Mouse (Mus musculus) kidney, embryonic 15.5 days (tissue): ENCODE measurements at regions not wholly inside any gene's neighbourhood (a gene's known extent, or its start where the extent isn't known, plus 50 kb on each side); places are given as distances from the start of the nearest gene placed in this dataset.
A peak's percentile ranks its signal among the peaks of the same experiment; 100 is the strongest.

Experiments
- ATAC-seq: fragments of 200-750 bp; cut with Nextera tagmentation; replicated peaks from 2 replicates; pipeline ENCODE4 v1.8.0; 2017; ENCODE audit warnings: moderate TSS enrichment; ENCODE audit not compliant: low FRiP score
- H3K27ac ChIP-seq: fragments of 300-500 bp; sonication (generic); 2 replicates; pipeline ENCODE4 v1.5.1; 2015; ENCODE audit warnings: mild to moderate bottlenecking, inconsistent platforms
- H3K27me3 ChIP-seq: fragments of 300-500 bp; sonication (generic); 2 replicates; pipeline ENCODE4 v1.6.1; 2015; ENCODE audit warnings: inconsistent platforms
- H3K36me3 ChIP-seq: fragments of 300-500 bp; sonication (generic); 2 replicates; pipeline ENCODE4 v1.6.1; 2015; ENCODE audit warnings: inconsistent platforms
- H3K4me1 ChIP-seq: fragments of 300-500 bp; sonication (generic); 2 replicates; pipeline ENCODE4 v1.6.1; 2015; ENCODE audit warnings: inconsistent platforms
- H3K4me2 ChIP-seq: fragments of 300-500 bp; sonication (generic); 2 replicates; pipeline ENCODE4 v1.6.1; 2015; ENCODE audit warnings: moderate library complexity, mild to moderate bottlenecking, inconsistent platforms
- H3K4me3 ChIP-seq: fragments of 300-500 bp; sonication (generic); replicated peaks from 2 replicates; pipeline ENCODE4 v1.5.1; 2015; ENCODE audit warnings: mild to moderate bottlenecking, inconsistent platforms
- H3K9ac ChIP-seq: fragments of 300-500 bp; sonication (generic); 2 replicates; pipeline ENCODE4 v1.6.1; 2015; ENCODE audit warnings: mild to moderate bottlenecking, inconsistent platforms
- H3K9me3 ChIP-seq: fragments of 300-500 bp; sonication (generic); replicated peaks from 2 replicates; pipeline ENCODE4 v1.6.1; 2016; ENCODE audit warnings: inconsistent platforms
- WGBS: fragments of 180-500 bp; shearing (Covaris S2); methylation state at CpG from one replicate; pipeline ENCODE4 v1.1.7; 2015; ENCODE audit warnings: mixed read lengths; 5-methylcytosine and 5-hydroxymethylcytosine counted together

DNA sequence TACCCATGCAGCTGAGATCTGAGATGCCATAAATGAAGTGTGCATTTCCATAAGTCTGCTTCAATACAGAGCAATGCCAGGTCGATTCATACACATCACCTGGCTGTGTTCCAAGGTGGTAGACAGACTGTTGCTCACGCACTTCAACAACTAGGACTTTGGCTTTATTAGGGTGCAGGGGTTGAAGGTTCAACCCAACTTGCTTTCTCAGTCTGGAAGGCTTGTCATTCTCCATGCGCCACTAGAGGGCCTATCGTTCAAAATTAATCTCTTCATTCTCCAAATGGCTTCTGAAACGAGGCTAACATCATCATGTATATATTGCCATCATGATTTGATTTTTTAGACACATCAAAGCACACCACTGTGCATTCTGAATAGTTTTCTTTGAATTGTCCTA is 127.0 kb upstream of the Tmem164 start:
- 18% methylated on average over 5 of the region's 5 CpGs for WGBS
- Histone ChIP-seq H3K27ac (no peak overlapping the region), H3K4me1 (no peaks in the 10 kb centered on the region), H3K9ac (no peak overlapping the region), H3K36me3 (no peaks in the 10 kb centered on the region), H3K4me2 (no peak overlapping the region), H3K27me3 (peaks cover 30% of the 10 kb centered on the region), H3K4me3 (no peak overlapping the region), H3K9me3 (no peaks in the 10 kb centered on the region)
- ATAC-seq: no peak

DNA sequence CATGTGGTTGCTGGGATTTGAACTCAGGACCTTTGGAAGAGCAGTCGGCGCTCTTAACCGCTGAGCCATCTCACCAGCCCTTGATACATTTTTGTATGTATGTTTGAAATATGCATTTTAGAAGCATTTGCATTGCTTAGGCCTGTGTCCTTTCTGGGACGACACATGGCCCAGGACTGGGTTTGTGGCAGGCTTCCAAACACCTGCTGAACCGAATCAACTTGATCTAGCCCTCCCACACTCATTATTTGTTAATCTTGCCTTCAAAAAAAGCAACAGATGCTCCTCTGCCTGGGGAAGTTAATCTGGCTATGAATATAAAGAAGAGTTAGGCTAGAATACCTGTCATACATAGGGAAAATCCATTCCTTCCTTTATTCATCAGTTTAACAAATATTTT is 123.7 kb upstream of the Tmem164 start:
- Histone ChIP-seq H3K36me3 (no peaks in the 10 kb centered on the region), H3K27me3 (peaks cover 23% of the 10 kb centered on the region), H3K4me3 (no peak overlapping the region), H3K4me2 (no peak overlapping the region), H3K27ac (no peak overlapping the region), H3K4me1 (peaks cover 7% of the 10 kb centered on the region; the same call in 1 of the 2 replicates), H3K9ac (no peak overlapping the region), H3K9me3 (no peaks in the 10 kb centered on the region)
- ATAC-seq: no peak
- WGBS: 77% methylated on average over 5 of the region's 5 CpGs

DNA sequence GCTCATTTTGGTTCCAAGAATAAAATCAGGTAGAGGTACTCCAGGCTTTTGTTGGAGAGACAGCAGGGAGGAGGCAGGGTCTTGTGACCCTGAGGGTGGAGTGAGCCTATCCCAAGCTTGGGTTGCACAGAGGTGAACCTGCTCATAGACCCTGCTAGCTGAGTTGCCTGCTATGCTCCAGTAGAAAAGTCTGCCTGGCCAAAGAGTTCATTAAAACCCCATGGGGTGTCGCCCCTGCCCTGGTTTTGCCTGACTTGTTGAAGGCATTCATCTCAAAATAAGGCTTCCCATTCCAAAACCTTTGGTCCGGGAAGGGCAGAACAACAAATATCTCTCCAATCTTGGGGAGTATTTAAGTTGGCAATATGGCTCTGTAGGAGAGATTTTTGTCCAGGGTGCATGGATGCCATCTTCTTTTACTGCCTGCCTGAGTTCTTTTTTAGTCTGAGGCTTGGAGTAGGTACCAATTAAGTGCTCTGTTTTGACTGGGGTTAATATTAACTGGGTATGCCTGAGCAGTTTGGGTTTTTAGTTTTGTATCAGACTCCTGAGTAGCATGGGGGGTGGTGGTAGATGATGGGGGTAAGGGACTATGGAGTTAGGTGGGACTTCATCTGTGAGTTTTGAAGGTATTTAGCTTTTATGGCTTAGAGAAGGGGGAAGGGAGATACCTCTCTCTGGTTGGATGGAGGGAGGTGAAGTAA is 120.8 kb upstream of the Tmem164 start:
- no peak overlapping the region for H3K4me2 ChIP-seq
- H3K4me1 ChIP-seq: peaks cover 7% of the 10 kb centered on the region; the same call in 1 of the 2 replicates
- 55% methylated on average over 2 of the region's 2 CpGs for WGBS
- no peak overlapping the region for H3K4me3 ChIP-seq
- H3K27me3 ChIP-seq: peaks cover 16% of the 10 kb centered on the region
- H3K9ac ChIP-seq: no peak overlapping the region
- H3K27ac ChIP-seq: 0 out of 2 replicates have a peak overlapping the region, but pooled peaks have one; percentile 48
- no peaks in the 10 kb centered on the region for H3K36me3 ChIP-seq
- ATAC-seq: peak; percentile 84
- no peaks in the 10 kb centered on the region for H3K9me3 ChIP-seq

DNA sequence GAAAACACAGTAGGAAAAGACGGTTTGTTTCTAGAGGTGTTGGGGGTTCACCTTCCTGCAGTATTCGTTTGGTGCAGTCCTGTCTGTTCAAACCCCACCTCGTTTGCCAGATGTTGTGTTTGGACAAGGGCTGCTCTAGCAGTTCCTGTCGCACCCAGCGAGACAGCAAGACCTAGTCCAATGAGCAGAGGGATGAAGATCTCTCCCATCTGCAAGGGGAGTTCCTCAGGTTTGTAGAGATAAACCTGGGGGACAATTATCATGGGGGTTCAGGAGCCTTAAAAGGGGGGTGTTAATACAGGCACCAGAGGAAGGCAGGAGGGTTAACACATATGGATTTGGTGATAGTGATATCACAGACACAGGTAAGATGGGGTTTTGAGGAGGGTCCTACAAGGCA is 119.4 kb upstream of the Tmem164 start:
- H3K4me2 ChIP-seq: no peak overlapping the region
- no peak overlapping the region for H3K27ac ChIP-seq
- H3K4me3 ChIP-seq: no peak overlapping the region
- ATAC-seq: no peak
- H3K9ac ChIP-seq: no peak overlapping the region
- peaks cover 7% of the 10 kb centered on the region; the same call in 1 of the 2 replicates for H3K4me1 ChIP-seq
- WGBS: 77% methylated on average over 5 of the region's 5 CpGs
- H3K36me3 ChIP-seq: no peaks in the 10 kb centered on the region
- H3K27me3 ChIP-seq: peaks cover 28% of the 10 kb centered on the region
- H3K9me3 ChIP-seq: no peaks in the 10 kb centered on the region

DNA sequence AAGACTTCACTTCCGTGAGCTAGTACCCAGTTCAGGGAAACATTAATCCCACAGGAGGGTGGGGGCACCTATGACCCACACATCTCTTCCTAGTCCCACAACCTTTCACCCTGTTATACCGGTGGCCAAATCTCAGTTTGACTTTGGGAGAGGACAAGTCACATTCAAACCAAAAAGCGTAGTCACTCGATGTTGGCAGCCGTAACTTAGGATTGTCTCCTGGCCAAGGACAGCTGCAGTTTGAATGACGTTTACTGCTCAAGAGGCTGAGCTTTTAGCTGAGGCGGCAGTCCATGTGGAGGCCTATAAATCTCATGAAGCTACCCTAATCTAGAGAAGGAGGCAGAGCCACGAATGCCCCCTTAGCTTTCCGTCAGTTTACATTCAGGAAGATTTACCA is 117.0 kb upstream of the Tmem164 start:
- no peak for ATAC-seq
- H3K27ac ChIP-seq: no peak overlapping the region
- H3K4me3 ChIP-seq: no peak overlapping the region
- H3K4me2 ChIP-seq: no peak overlapping the region
- no peaks in the 10 kb centered on the region for H3K36me3 ChIP-seq
- peaks cover 7% of the 10 kb centered on the region; the same call in 1 of the 2 replicates for H3K4me1 ChIP-seq
- no peaks in the 10 kb centered on the region for H3K9me3 ChIP-seq
- H3K9ac ChIP-seq: no peak overlapping the region
- 54% methylated on average over 9 of the region's 9 CpGs for WGBS
- peaks cover 40% of the 10 kb centered on the region for H3K27me3 ChIP-seq

DNA sequence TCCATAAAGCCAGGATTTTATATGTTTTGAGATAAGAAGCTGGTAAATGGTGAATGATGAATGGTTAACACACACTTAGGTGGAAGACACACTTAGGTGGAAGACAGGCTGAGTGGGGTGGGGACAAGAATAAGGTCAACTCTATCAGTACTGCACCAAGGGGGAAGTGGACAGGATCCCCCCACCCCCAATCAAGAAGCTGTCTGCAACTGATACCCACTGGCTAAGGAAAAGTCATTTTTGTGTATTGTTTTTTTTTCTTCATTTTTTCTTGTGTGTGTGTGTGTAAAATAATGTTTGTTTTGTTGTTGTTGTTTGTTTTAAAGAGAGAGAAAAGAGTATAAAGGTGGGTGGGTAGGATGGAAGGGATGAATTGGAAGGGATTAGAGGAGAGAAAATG is 109.4 kb upstream of the Tmem164 start:
- Histone ChIP-seq H3K4me1 (no peaks in the 10 kb centered on the region), H3K27me3 (peaks cover 13% of the 10 kb centered on the region), H3K27ac (no peak overlapping the region), H3K36me3 (no peaks in the 10 kb centered on the region), H3K9me3 (no peaks in the 10 kb centered on the region), H3K9ac (no peak overlapping the region), H3K4me2 (no peak overlapping the region), H3K4me3 (no peak overlapping the region)
- ATAC-seq: no peak

DNA sequence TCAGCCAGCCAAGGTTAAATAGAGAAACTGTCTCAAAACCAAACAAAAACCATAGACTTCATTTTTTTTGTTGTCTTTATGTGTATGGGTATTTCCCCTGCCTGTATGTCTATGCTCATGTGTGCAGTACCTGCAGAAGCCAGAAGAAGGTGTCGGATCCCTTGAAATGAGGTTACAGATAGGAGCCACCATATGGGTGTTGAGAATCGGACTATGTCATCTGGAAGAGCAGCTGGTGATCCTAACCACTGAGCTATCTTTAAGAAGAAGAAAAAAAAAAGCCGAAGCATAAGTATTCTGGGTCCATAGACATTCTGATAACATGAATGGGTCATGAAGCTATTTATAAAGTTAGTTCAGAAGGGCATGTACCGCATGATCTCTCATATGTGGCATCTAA is 107.2 kb upstream of the Tmem164 start:
- Histone ChIP-seq H3K4me2 (no peak overlapping the region), H3K27ac (no peak overlapping the region), H3K4me3 (no peak overlapping the region), H3K9me3 (no peaks in the 10 kb centered on the region), H3K36me3 (no peaks in the 10 kb centered on the region), H3K27me3 (peaks cover 6% of the 10 kb centered on the region; the same call in 1 of the 2 replicates), H3K4me1 (no peaks in the 10 kb centered on the region), H3K9ac (no peak overlapping the region)
- 90% methylated on average over 4 of the region's 4 CpGs for WGBS
- no peak for ATAC-seq

DNA sequence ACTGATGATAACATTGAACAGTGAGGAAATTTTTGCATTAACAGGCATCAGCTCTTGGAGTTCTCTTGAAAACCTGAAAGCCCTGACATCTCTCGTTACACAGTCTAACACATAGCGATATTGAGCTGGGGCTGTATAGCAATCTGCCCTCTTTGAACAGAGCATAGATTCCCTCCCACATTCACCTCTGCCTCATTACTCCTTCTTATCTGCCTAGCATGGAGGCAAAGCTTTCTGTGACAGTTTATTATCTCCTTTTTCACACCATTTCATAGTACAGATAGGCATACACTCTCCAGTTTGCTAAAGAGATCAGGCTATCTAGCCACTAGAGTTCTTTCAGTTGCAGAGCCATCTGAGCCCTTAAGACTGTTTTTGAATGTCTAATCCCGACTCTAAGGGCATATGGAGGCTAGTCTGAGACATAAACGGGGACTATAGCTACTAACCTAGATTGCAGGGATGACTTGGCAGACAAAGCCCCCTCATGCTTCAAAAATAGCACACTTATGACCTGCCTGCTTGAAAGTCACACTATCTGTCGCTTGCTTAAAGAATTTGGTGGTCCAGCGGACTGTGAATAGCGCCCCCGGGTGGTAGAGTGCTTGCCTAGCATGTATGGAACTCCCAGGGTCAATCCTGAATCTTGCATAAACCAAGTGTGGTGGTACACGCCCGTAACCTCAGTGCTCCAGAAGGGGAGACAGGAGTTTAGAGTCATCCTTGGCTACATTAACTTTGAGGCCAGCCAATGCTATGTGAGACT is 106.1 kb upstream of the Tmem164 start:
- H3K27ac ChIP-seq: no peak overlapping the region
- no peaks in the 10 kb centered on the region for H3K9me3 ChIP-seq
- no peaks in the 10 kb centered on the region for H3K36me3 ChIP-seq
- H3K4me2 ChIP-seq: no peak overlapping the region
- no peak for ATAC-seq
- H3K4me3 ChIP-seq: no peak overlapping the region
- no peaks in the 10 kb centered on the region for H3K4me1 ChIP-seq
- H3K27me3 ChIP-seq: peaks cover 15% of the 10 kb centered on the region; the same call in 1 of the 2 replicates
- H3K9ac ChIP-seq: no peak overlapping the region
- 56% methylated on average over 10 of the region's 10 CpGs for WGBS

DNA sequence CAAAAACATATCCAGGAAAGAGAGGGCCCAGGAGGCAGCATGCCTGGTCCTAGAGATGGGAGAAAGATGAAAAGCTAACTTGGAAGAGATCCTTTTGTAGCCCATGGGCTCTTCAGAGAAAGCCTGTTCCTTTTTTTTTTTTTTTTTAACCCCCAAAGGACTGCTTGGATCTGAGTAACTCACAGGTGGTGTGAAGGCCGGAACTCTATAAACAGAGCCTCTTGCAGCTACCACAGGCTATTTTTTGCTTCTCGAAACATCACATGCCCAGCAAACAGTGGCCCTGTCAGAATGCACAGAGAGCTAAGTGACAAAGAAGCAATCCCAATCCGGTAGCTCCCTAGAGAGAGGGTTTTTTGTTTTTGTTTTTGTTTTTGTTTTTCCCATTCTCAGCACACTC is 105.1 kb upstream of the Tmem164 start:
- Histone ChIP-seq H3K4me3 (no peak overlapping the region), H3K4me1 (no peaks in the 10 kb centered on the region), H3K9me3 (no peaks in the 10 kb centered on the region), H3K9ac (no peak overlapping the region), H3K27ac (no peak overlapping the region), H3K36me3 (no peaks in the 10 kb centered on the region), H3K4me2 (no peak overlapping the region), H3K27me3 (peaks cover 17% of the 10 kb centered on the region; the same call in 1 of the 2 replicates)
- no peak for ATAC-seq
- 76% methylated on average over 3 of the region's 3 CpGs for WGBS

DNA sequence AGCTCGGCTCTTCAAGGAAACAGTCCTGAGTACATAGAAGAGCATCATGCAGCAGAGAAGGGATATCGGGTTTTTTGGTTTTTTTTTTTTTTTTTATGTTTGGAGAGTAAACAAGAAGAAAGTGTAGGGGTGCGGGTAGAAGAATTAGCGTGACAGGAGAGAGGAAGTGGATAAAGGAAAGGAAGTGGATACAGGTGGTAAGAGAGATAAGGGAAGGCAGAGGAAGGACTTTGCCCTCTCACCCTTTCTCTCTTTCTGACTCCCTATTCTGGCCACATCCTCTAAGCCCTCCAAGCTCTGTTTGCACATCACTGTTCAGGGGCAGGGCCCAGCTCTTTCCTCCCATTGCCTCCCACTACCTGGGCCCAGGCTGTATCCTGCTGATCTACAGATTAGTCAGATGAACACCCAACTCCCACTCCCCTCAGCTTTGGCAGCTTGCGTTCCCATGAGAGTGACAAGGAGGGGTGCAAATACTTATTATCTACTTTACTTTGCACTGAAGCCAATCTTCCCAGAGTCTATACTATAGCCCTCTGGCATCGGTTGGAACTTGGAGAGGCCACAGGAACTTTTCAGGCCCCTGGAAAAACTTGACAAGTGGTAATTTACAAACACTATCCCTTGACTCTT is 103.6 kb upstream of the Tmem164 start:
- ATAC-seq: no peak
- H3K4me1 ChIP-seq: no peaks in the 10 kb centered on the region

DNA sequence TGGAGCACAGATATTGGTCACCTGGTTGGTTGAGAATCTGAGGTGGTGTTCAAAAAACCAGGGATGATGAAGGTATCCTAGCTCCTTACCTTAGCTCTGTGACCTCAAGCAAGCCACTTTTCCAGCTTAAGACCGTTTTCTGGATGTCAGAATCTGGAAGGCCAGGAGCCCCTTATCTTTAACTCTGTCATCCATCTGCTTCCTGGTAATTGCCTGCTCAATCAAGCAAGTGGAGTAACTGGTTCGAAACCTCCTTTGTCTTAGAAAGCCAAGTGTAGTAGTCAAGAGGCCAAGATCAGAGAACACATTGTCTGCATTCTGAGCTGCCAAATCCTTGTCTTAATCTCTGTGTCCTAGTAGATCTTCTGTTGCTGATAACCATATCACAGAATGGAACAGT is 95.9 kb upstream of the Tmem164 start:
- Histone ChIP-seq H3K9me3 (no peaks in the 10 kb centered on the region), H3K4me3 (no peak overlapping the region), H3K36me3 (no peaks in the 10 kb centered on the region), H3K4me2 (no peak overlapping the region), H3K4me1 (no peaks in the 10 kb centered on the region), H3K9ac (no peak overlapping the region), H3K27me3 (peaks cover 18% of the 10 kb centered on the region), H3K27ac (no peak overlapping the region)
- ATAC-seq: no peak
- 68% methylated on average over 2 of the region's 2 CpGs for WGBS

More for the DNA sequence above, 103.6 kb upstream of the Tmem164 start:
- 58% methylated on average over 6 of the region's 6 CpGs for WGBS
- Histone ChIP-seq H3K27ac (no peak overlapping the region), H3K9ac (no peak overlapping the region), H3K9me3 (no peaks in the 10 kb centered on the region), H3K4me2 (no peak overlapping the region), H3K36me3 (no peaks in the 10 kb centered on the region), H3K4me3 (no peak overlapping the region), H3K27me3 (peaks cover 22% of the 10 kb centered on the region)

DNA sequence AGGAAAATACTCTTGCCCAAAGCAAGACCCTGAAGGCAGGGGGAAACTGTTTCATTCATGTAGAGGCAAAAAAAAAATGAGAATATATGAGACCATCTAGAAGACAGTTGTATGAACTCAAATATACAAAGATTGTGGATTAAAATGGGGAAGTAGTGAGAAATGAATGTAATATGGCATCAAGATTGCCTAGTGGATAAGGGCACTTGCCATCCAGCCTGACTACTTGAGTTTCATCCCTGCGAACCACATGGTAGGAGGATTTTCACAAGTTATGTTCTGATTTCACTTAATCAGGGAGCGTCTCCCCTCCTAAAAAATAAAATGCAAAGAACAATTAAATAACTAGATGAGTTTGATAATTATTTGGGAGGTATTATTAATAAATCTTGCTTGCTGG is 81.8 kb upstream of the Tmem164 start:
- Histone ChIP-seq H3K27ac (no peak overlapping the region), H3K36me3 (no peaks in the 10 kb centered on the region), H3K4me3 (no peak overlapping the region), H3K4me1 (no peaks in the 10 kb centered on the region), H3K9ac (no peak overlapping the region), H3K4me2 (no peak overlapping the region), H3K9me3 (no peaks in the 10 kb centered on the region), H3K27me3 (peaks cover 34% of the 10 kb centered on the region)
- 94% methylated on average over 2 of the region's 2 CpGs for WGBS
- no peak for ATAC-seq
